ENCODE assay signal across 15 mouse cellular contexts in the genomic region with DNA sequence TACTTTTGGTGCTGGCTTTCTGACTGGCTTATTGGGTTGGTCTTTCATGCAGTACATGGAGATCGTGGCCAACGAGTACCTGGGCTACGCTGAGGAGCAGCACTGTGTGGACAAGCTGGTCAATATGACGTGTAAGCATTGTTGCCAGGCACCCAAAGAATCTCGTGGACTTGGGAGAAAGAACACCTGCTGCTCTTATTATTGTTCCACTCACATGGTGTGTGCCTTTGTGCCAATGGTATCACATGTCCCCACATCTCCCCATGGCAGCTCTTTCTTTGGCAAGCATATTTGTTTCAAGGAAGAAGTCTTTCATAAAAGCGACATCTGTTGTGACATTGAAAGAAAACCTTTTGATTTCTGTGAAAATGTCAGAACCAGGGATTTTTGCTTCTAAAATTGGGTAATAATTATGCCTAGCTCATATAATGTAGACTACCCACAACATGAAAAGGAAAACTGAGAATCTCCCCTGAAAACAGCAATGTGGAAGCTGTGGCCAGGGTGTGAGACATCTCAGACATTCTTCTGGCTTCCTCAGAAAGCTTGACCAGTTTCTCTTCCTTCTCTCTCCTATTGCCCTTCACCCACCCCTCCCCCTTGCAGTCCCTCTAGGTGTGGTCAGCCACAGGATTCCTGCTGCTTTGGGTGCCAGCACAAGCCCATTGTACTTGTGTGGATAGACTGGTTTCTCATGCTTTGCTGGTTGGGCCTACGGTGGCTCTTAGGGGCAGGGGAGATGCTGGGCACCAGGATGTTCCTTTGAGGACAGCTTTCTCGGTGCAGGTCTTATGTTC. TPM values are rescaled to one million over a fixed set of nuclear protein-coding genes. Genes with fewer than 3 reads are reported as not detected.
A peak's percentile ranks its signal among the peaks of the same experiment; 100 is the strongest.
DNase-seq lines count a peak whose midpoint lies in the region; ATAC-seq and TF ChIP-seq lines count a peak whose summit lies in the region.
"Had no signal": no experiment of that assay in that cellular context is flagged by ENCODE, and none has a peak within 500 bp of the region (broad histone marks: within the 10 kb centered on the region; RNA-seq: fewer than 3 reads in every experiment).

No protein-coding gene starts in this region.

- peak; percentile 18 for DNase-seq in CH12.LX (ENCODE audit: extremely low read depth)
- no peak for DNase-seq in right cerebral cortex, postnatal 10 days (ENCODE audit: low spot score in 2 of 2)
- no peak for DNase-seq in MN1 (ENCODE audit: low spot score)
- DNase-seq: cerebellum, adult 11-12 months; thymus, postnatal 25 days had no signal

- ATAC-seq in intestine, embryonic 15.5 days, result peak; percentile 25; the same call in 1 of the 2 replicates
- no peak for ATAC-seq in intestine, postnatal 0 days
- peak; percentile 94 for ATAC-seq in granulocyte monocyte progenitor cell, adult 5-6 weeks (replicated peaks; ENCODE audit: poor library complexity, severe bottlenecking)
- ATAC-seq in monocyte, adult 5-6 weeks (replicated peaks; ENCODE audit: insufficient number of reproducible peaks, low FRiP score, low TSS enrichment, poor library complexity, severe bottlenecking), result peak; percentile 79
- ATAC-seq: hindbrain, postnatal 0 days had no signal

- no peak for TF ChIP-seq CTCF in intestine, postnatal 0 days (IDR thresholded peaks at IDR 0.05; ENCODE audit: low read depth)
- TF ChIP-seq CTCF in CH12.LX (conservative IDR thresholded peaks at IDR 0.05 in 1 of 2, IDR thresholded peaks at IDR 0.05 in 1 of 2; ENCODE audit: low read depth in 2 of 2, low read length in 2 of 2), result no peak

- H3K79me2 ChIP-seq in CH12.LX (replicated peaks; ENCODE audit: control insufficient read depth, extremely low read depth, insufficient read depth, poor library complexity, severe bottlenecking), result no peaks in the 10 kb centered on the region

- no peak for TF ChIP-seq RAD21 in CH12.LX (IDR thresholded peaks at IDR 0.05; ENCODE audit: low read depth, low read length)

- no peak for TF ChIP-seq POLR2A in CH12.LX (IDR thresholded peaks at IDR 0.05; ENCODE audit: low read depth, low read length)

- WGBS in intestine, embryonic 15.5 days, result 76% methylated on average over 8 of the region's 8 CpGs
- WGBS in intestine, postnatal 0 days, result 69% methylated on average over 8 of the region's 8 CpGs

- no peaks in the 10 kb centered on the region for H3K27me3 ChIP-seq in intestine, embryonic 15.5 days (replicated peaks)
- H3K27me3 ChIP-seq in intestine, postnatal 0 days (replicated peaks; ENCODE audit: control insufficient read depth, insufficient read depth, low read length), result no peaks in the 10 kb centered on the region
- no peaks in the 10 kb centered on the region for H3K27me3 ChIP-seq in CH12.LX (replicated peaks)
- H3K27me3 ChIP-seq: limb, embryonic 13.5 days had no signal

- TF ChIP-seq EP300 in CH12.LX (IDR thresholded peaks at IDR 0.05; ENCODE audit: low read length), result peak; percentile 78

- no peak overlapping the region for H3K4me2 ChIP-seq in intestine, embryonic 15.5 days (replicated peaks)
- no peak overlapping the region for H3K4me2 ChIP-seq in intestine, postnatal 0 days (replicated peaks; ENCODE audit: low read depth)
- H3K4me2 ChIP-seq in CH12.LX (ENCODE audit: insufficient read depth, low read depth, poor library complexity, severe bottlenecking), result peak overlapping the region; percentile 72
- H3K4me2 ChIP-seq: limb, embryonic 13.5 days had no signal

- H3K4me1 ChIP-seq in intestine, embryonic 15.5 days (replicated peaks), result no peaks in the 10 kb centered on the region
- H3K4me1 ChIP-seq in intestine, postnatal 0 days (replicated peaks; ENCODE audit: control insufficient read depth, insufficient read depth, low read length), result no peaks in the 10 kb centered on the region
- peaks cover 6 to 16% of the 10 kb centered on the region in 2 experiments for H3K4me1 ChIP-seq in CH12.LX (ENCODE audit: control insufficient read depth in 1 of 2, insufficient read depth in 2 of 2)
- H3K4me1 ChIP-seq: limb, embryonic 13.5 days; midbrain, embryonic 10.5 days had no signal

- H3K36me3 ChIP-seq in intestine, embryonic 15.5 days, result no peaks in the 10 kb centered on the region
- no peaks in the 10 kb centered on the region for H3K36me3 ChIP-seq in intestine, postnatal 0 days (ENCODE audit: control insufficient read depth, insufficient read depth)
- no peaks in the 10 kb centered on the region for H3K36me3 ChIP-seq in CH12.LX (replicated peaks in 1 of 2; ENCODE audit: control insufficient read depth in 1 of 2, insufficient read depth in 1 of 2, low read length in 1 of 2)
- H3K36me3 ChIP-seq: limb, embryonic 13.5 days; midbrain, embryonic 10.5 days had no signal

- H3K9me3 ChIP-seq in intestine, embryonic 15.5 days, result no peaks in the 10 kb centered on the region
- H3K9me3 ChIP-seq in intestine, postnatal 0 days (ENCODE audit: control insufficient read depth), result no peaks in the 10 kb centered on the region
- H3K9me3 ChIP-seq in CH12.LX (replicated peaks; ENCODE audit: low read length), result peaks cover 1% of the 10 kb centered on the region
- H3K9me3 ChIP-seq: limb, embryonic 13.5 days; midbrain, embryonic 10.5 days had no signal

- in situ Hi-C loops in CH12.LX (cut with MboI; ENCODE audit: low pct_ligation_motif_present, low pct_unique_long_range_greater_than_20kb, low sequenced_read_pairs), result loop anchor here (25.0 kb wide), 1 partner anchor 356 kb away; no protein-coding TSS in a partner anchor

- no peak overlapping the region for H3K9ac ChIP-seq in intestine, embryonic 15.5 days
- no peak overlapping the region for H3K9ac ChIP-seq in intestine, postnatal 0 days (ENCODE audit: low read depth, low read length)
- no peak overlapping the region for H3K9ac ChIP-seq in CH12.LX (ENCODE audit: insufficient read depth, low read depth)
- H3K9ac ChIP-seq: limb, embryonic 13.5 days had no signal

- no peak overlapping the region for H3K4me3 ChIP-seq in intestine, embryonic 15.5 days (replicated peaks)
- no peak overlapping the region for H3K4me3 ChIP-seq in intestine, postnatal 0 days (ENCODE audit: low read depth, low read length)
- H3K4me3 ChIP-seq in CH12.LX (replicated peaks in 1 of 3; ENCODE audit: low read depth in 2 of 3, low read length in 2 of 3, poor library complexity in 1 of 3), result peak overlapping the region in 1 of 3 experiments; percentile 29
- H3K4me3 ChIP-seq: limb, embryonic 13.5 days; midbrain, embryonic 10.5 days had no signal

- dilution Hi-C loops in CH12.LX (cut with MboI; ENCODE audit: extremely low pct_ligation_motif_present, extremely low pct_unique_long_range_greater_than_20kb, low sequenced_read_pairs), result no loop called here

- H3K27ac ChIP-seq in intestine, embryonic 15.5 days, result no peak overlapping the region
- H3K27ac ChIP-seq in intestine, postnatal 0 days (ENCODE audit: low read depth, low read length), result no peak overlapping the region
- H3K27ac ChIP-seq in CH12.LX (ENCODE audit: insufficient read depth, low read depth), result no peak overlapping the region
- H3K27ac ChIP-seq: hindbrain, postnatal 0 days; kidney, postnatal 0 days; limb, embryonic 13.5 days; midbrain, embryonic 10.5 days had no signal

TF ChIP-seq in CH12.LX, 34 proteins besides CTCF, POLR2A, EP300 and RAD21 (continues in another document):
- TF ChIP-seq SMC3 (IDR thresholded peaks at IDR 0.05; ENCODE audit: low read depth, low read length), result no peak
- peak; percentile 43; the same call in 1 of the 2 replicates for TF ChIP-seq MEF2A (IDR thresholded peaks at IDR 0.05; ENCODE audit: borderline replicate concordance, low read depth, low read length)
- no peak for TF ChIP-seq TBP (conservative IDR thresholded peaks at IDR 0.05; ENCODE audit: low read depth, low read length)
- no peak for TF ChIP-seq USF1 (IDR thresholded peaks at IDR 0.05; ENCODE audit: low read depth, low read length)
- TF ChIP-seq BHLHE40 (IDR thresholded peaks at IDR 0.05; ENCODE audit: low read depth, low read length), result peak; percentile 26; the same call in 1 of the 2 replicates
- TF ChIP-seq NELFE (IDR thresholded peaks at IDR 0.05; ENCODE audit: low read depth, low read length), result no peak
- TF ChIP-seq CHD1 (IDR thresholded peaks at IDR 0.05; ENCODE audit: low read depth, low read length), result no peak
- TF ChIP-seq TCF12 (IDR thresholded peaks at IDR 0.05; ENCODE audit: low read depth, low read length), result no peak
- no peak for TF ChIP-seq MXI1 (IDR thresholded peaks at IDR 0.05; ENCODE audit: low read depth, low read length)
- TF ChIP-seq CHD2 (IDR thresholded peaks at IDR 0.05; ENCODE audit: low read length), result peak; percentile 45; the same call in 1 of the 2 replicates
- no peak for TF ChIP-seq PAX5 (IDR thresholded peaks at IDR 0.05; ENCODE audit: low read length)
- TF ChIP-seq ELF1 (IDR thresholded peaks at IDR 0.05; ENCODE audit: low read depth, low read length), result no peak
- no peak for TF ChIP-seq MAX (IDR thresholded peaks at IDR 0.05; ENCODE audit: low read length)
- TF ChIP-seq ZNF384 (IDR thresholded peaks at IDR 0.05; ENCODE audit: low read depth, low read length), result no peak
- peak; percentile 82 for TF ChIP-seq IRF4 (IDR thresholded peaks at IDR 0.05; ENCODE audit: low read depth, low read length)
- no peak for TF ChIP-seq JUN (IDR thresholded peaks at IDR 0.05; ENCODE audit: insufficient read depth, low read depth, low read length)
- no peak for TF ChIP-seq RCOR1 (conservative IDR thresholded peaks at IDR 0.05; ENCODE audit: low read depth, low read length)
- TF ChIP-seq ETS1 (conservative IDR thresholded peaks at IDR 0.05; ENCODE audit: low read depth, low read length), result no peak
- TF ChIP-seq HCFC1 (IDR thresholded peaks at IDR 0.05; ENCODE audit: low read depth, low read length), result no peak
- no peak for TF ChIP-seq UBTF (IDR thresholded peaks at IDR 0.05; ENCODE audit: low read depth, low read length)
- TF ChIP-seq MAZ (IDR thresholded peaks at IDR 0.05; ENCODE audit: low read depth, low read length), result no peak
- no peak for TF ChIP-seq POLR2AphosphoS2 (IDR thresholded peaks at IDR 0.05; ENCODE audit: low read depth, low read length)
- TF ChIP-seq ZKSCAN1 (IDR thresholded peaks at IDR 0.05; ENCODE audit: borderline replicate concordance, low read depth, low read length), result no peak
- no peak for TF ChIP-seq USF2 (conservative IDR thresholded peaks at IDR 0.05; ENCODE audit: low read depth, low read length)
- TF ChIP-seq MAFK (IDR thresholded peaks at IDR 0.05; ENCODE audit: insufficient replicate concordance, low read length), result no peak

RNA-seq across cellular contexts. Expression of a gene that starts 39.7 kb away (rescaled TPM):
- polyA plus RNA-seq in intestine, embryonic 15.5 days (2015; fragmentation: Nextera tagmentation; extraction: Ambion mirVana), result 0.04 TPM in 1 of 2 replicates, not detected in the other
- not detected in 2 replicates for polyA plus RNA-seq in intestine, postnatal 0 days (2015; fragmentation: Nextera tagmentation; extraction: Ambion mirVana)
- total RNA-seq in CH12.LX (2012; rRNA removed), result under 0.01 and 0.04 TPM in 2 replicates
- total RNA-seq in CH12.LX (2014; rRNA removed), result 0.01 and 0.04 TPM in 2 replicates
- 0.03 TPM in 1 of 2 replicates, not detected in the other for polyA plus RNA-seq in CH12.LX (2012; ENCODE audit: insufficient read length, low read depth)
- not detected in 2 replicates for total RNA-seq in granulocyte monocyte progenitor cell, adult 5-6 weeks (2014; fragmentation: Nextera tagmentation)
- not detected in 2 replicates for total RNA-seq in granulocyte monocyte progenitor cell, adult 5-6 weeks (2017)
- 0.19 to 0.29 TPM in 2 of 3 replicates, not detected in the other for total RNA-seq in monocyte, adult 5-6 weeks (2017)
- total RNA-seq: MEL had no signal
- polyA plus RNA-seq: liver, embryonic 16.5 days; midbrain, embryonic 10.5 days had no signal
